Mouse (Mus musculus): ENCODE data around the gene Slc9b2.

Gene Slc9b2

GRCm38 (mm10) chr3:135307411-135308259 is at the start of gene Slc9b2:
Gene Slc9b2 (plus strand): TSS chr3:135307700.
- DNase-seq (ENCODE audit: extremely low read depth, low read depth), result peak; percentile 53

GRCm38 (mm10) chr3:135258919-135259318 is 48.6 kb upstream of the Slc9b2 start:
- no peak for DNase-seq (ENCODE audit: extremely low read depth, low read depth)

GRCm38 (mm10) chr3:135260233-135260632 is 47.3 kb upstream of the Slc9b2 start:
- DNase-seq (ENCODE audit: extremely low read depth, low read depth), result no peak

GRCm38 (mm10) chr3:135268616-135269015 is 38.9 kb upstream of the Slc9b2 start:
- no peak for DNase-seq (ENCODE audit: extremely low read depth, low read depth)

GRCm38 (mm10) chr3:135269391-135269990 is 38.0 kb upstream of the Slc9b2 start:
- no peak for DNase-seq (ENCODE audit: extremely low read depth, low read depth)

GRCm38 (mm10) chr3:135272627-135273026 is 34.9 kb upstream of the Slc9b2 start:
- DNase-seq (ENCODE audit: extremely low read depth, low read depth), result no peak

GRCm38 (mm10) chr3:135273047-135273446 is 34.5 kb upstream of the Slc9b2 start:
- DNase-seq (ENCODE audit: extremely low read depth, low read depth), result no peak

GRCm38 (mm10) chr3:135280160-135280559 is 27.3 kb upstream of the Slc9b2 start:
- no peak for DNase-seq (ENCODE audit: extremely low read depth, low read depth)

- peak; percentile 85 for DNase-seq (ENCODE audit: extremely low read depth, low read depth)
Measured at GRCm38 (mm10) chr3:135280669-135281415, 26.7 kb upstream of the Slc9b2 start, which contains the start of gene Bdh2. Gene Bdh2 (plus strand): TSS chr3:135281221.

- no peak for DNase-seq (ENCODE audit: extremely low read depth, low read depth)
Measured at GRCm38 (mm10) chr3:135281701-135282100, 25.8 kb upstream of the Slc9b2 start.

GRCm38 (mm10) chr3:135285256-135285655 is 22.2 kb upstream of the Slc9b2 start:
- no peak for DNase-seq (ENCODE audit: extremely low read depth, low read depth)

- DNase-seq (ENCODE audit: extremely low read depth, low read depth), result no peak
Measured at GRCm38 (mm10) chr3:135285807-135286206, 21.7 kb upstream of the Slc9b2 start.

- DNase-seq (ENCODE audit: extremely low read depth, low read depth), result no peak
Measured at GRCm38 (mm10) chr3:135288138-135288750, 19.3 kb upstream of the Slc9b2 start.

- DNase-seq (ENCODE audit: extremely low read depth, low read depth), result no peak
Measured at GRCm38 (mm10) chr3:135289148-135289547, 18.4 kb upstream of the Slc9b2 start.

- peak; percentile 40 for DNase-seq (ENCODE audit: extremely low read depth, low read depth)
Measured at GRCm38 (mm10) chr3:135290249-135290894, 17.1 kb upstream of the Slc9b2 start.

GRCm38 (mm10) chr3:135293703-135294102 is 13.8 kb upstream of the Slc9b2 start:
- no peak for DNase-seq (ENCODE audit: extremely low read depth, low read depth)

GRCm38 (mm10) chr3:135295559-135295958 is 11.9 kb upstream of the Slc9b2 start:
- DNase-seq (ENCODE audit: extremely low read depth, low read depth), result no peak

- DNase-seq (ENCODE audit: extremely low read depth, low read depth), result peak; percentile 58
Measured at GRCm38 (mm10) chr3:135298560-135298959, 8.9 kb upstream of the Slc9b2 start.

GRCm38 (mm10) chr3:135300081-135300480 is 7.4 kb upstream of the Slc9b2 start:
- DNase-seq (ENCODE audit: extremely low read depth, low read depth), result no peak

GRCm38 (mm10) chr3:135304060-135304459 is 3.4 kb upstream of the Slc9b2 start:
- no peak for DNase-seq (ENCODE audit: extremely low read depth, low read depth)

GRCm38 (mm10) chr3:135304566-135304965 is 2.9 kb upstream of the Slc9b2 start:
- no peak for DNase-seq (ENCODE audit: extremely low read depth, low read depth)
